Mouse (Mus musculus) right cerebral cortex, postnatal 25 days (tissue): ENCODE data around the gene Olfr109.

Experiments
- DNase-seq: peaks from one replicate; pipeline ENCODE4 v3.0.0; 2022

The Olfr109 gene

GRCm38 (mm10) chr17:37458616-37459015 is at the start of gene Olfr109:
Gene Olfr109 (plus strand): TSS chr17:37458916.
- DNase-seq = no peak

- no peak for DNase-seq
Measured at GRCm38 (mm10) chr17:37413380-37413779, 45.3 kb upstream of the Olfr109 start.

- DNase-seq = no peak
Measured at GRCm38 (mm10) chr17:37445180-37445579, 13.5 kb upstream of the Olfr109 start, which contains the start of gene Olfr108. Gene Olfr108 (plus strand): TSS chr17:37445480.

GRCm38 (mm10) chr17:37483452-37483851 is 24.7 kb downstream of the Olfr109 start, which contains the start of gene H2-M2:
Gene H2-M2 (minus strand): TSS chr17:37483552.
- DNase-seq = no peak

- no peak for DNase-seq
Measured at GRCm38 (mm10) chr17:37491930-37492518, 33.3 kb downstream of the Olfr109 start, which contains the start of gene Olfr110. Gene Olfr110 (plus strand): TSS chr17:37492468.

GRCm38 (mm10) chr17:37507730-37508129 is 49.0 kb downstream of the Olfr109 start, which contains the start of gene Olfr111:
Gene Olfr111 (plus strand): TSS chr17:37508030.
- no peak for DNase-seq
